Mouse (Mus musculus): ENCODE data around the gene Naa20. TPM values are rescaled to one million over a fixed set of nuclear protein-coding genes. Genes with fewer than 3 reads are reported as not detected.

Naa20 gene
- polyA plus RNA-seq, 1 experiment from 2014 or later = 164 TPM

DNA sequence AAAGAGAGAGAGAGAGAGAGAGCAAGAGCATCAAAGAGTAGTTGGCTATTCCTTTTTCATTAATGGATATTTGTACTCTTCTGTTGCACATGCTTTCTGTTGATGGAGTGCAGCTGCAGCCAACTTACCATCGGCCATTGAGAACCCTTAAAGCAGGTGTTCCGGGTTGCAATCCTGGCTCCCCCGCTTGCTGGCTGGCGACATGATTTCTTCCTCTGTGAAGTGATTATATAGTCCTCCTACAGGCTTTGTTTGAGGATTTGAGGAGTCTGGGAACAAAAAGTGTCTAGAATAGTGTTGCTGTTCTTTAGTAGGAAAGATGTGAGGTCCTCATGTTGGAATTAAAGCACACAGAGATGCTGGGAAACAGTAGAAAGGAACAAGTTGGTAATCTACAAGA lies 30.6 kb upstream of the Naa20 start:
- no peak for ATAC-seq (ENCODE audit: insufficient number of reproducible peaks, low FRiP score)
- Histone ChIP-seq H3K36me3 (peaks cover 31% of the 10 kb centered on the region), H3K4me2 (no peak overlapping the region), H3K27ac (ENCODE audit: poor library complexity, severe bottlenecking) (no peak overlapping the region), H3K4me3 (no peak overlapping the region), H3K27me3 (replicated peaks) (no peaks in the 10 kb centered on the region), H3K4me1 (replicated peaks) (peaks cover 7% of the 10 kb centered on the region; the same call in 1 of the 2 replicates), H3K9ac (no peak overlapping the region), H3K9me3 (replicated peaks) (peaks cover 3% of the 10 kb centered on the region; the same call in 1 of the 2 replicates)
- 82% methylated on average over 4 of the region's 4 CpGs for WGBS

DNA sequence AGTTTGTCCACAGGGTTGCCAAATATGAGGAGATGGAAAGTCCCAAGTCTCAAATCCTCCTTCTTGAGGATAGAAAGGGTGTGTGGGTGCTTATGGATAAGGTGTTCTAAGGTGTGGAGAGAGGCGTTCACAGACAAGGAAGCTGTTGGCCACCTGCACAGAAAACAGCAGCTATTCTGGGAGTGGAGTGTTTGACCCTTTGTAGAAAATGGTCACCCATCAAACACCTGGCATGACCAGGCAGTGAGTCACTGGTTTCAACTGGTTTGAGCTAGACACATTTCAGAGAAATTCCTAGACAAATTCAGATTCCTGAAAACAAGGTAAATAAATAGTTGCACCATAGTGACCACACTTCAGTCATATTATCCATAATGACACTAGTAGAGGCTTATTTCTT lies 29.8 kb upstream of the Naa20 start:
- peaks cover 3% of the 10 kb centered on the region; the same call in 1 of the 2 replicates for H3K9me3 ChIP-seq (replicated peaks)
- no peak overlapping the region for H3K27ac ChIP-seq (ENCODE audit: poor library complexity, severe bottlenecking)
- no peak for ATAC-seq (ENCODE audit: insufficient number of reproducible peaks, low FRiP score)
- 77% methylated on average over 1 of the region's 1 CpGs for WGBS
- H3K27me3 ChIP-seq (replicated peaks) = no peaks in the 10 kb centered on the region
- H3K9ac ChIP-seq = no peak overlapping the region
- H3K36me3 ChIP-seq = peaks cover 32% of the 10 kb centered on the region
- peaks cover 7% of the 10 kb centered on the region; the same call in 1 of the 2 replicates for H3K4me1 ChIP-seq (replicated peaks)
- no peak overlapping the region for H3K4me2 ChIP-seq
- no peak overlapping the region for H3K4me3 ChIP-seq

DNA sequence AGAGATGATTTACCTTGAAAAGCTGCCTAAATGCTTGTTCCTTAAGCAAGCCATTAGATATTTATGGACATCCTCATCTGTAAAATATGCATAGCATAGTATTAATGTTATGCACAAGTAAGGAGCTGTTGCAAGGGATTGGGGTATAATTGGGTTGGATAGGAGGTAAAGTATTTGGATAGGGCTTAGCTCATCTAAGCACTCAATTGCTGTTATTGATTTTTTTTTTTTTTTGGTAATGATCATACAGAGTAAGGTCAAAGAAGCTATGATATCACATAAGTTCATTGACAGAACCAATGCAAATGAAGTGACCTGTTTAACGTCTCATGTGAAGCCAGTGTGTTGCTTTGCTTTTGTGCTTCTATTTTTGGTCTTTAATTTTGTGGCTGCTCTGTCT lies 27.9 kb upstream of the Naa20 start:
- Histone ChIP-seq H3K27ac (ENCODE audit: poor library complexity, severe bottlenecking) (no peak overlapping the region), H3K4me3 (no peak overlapping the region), H3K36me3 (peaks cover 38% of the 10 kb centered on the region), H3K27me3 (replicated peaks) (no peaks in the 10 kb centered on the region), H3K4me1 (replicated peaks) (peaks cover 7% of the 10 kb centered on the region; the same call in 1 of the 2 replicates), H3K9ac (no peak overlapping the region), H3K9me3 (replicated peaks) (peaks cover 3% of the 10 kb centered on the region; the same call in 1 of the 2 replicates), H3K4me2 (no peak overlapping the region)
- 61% methylated on average over 1 of the region's 1 CpGs for WGBS
- no peak for ATAC-seq (ENCODE audit: insufficient number of reproducible peaks, low FRiP score)

DNA sequence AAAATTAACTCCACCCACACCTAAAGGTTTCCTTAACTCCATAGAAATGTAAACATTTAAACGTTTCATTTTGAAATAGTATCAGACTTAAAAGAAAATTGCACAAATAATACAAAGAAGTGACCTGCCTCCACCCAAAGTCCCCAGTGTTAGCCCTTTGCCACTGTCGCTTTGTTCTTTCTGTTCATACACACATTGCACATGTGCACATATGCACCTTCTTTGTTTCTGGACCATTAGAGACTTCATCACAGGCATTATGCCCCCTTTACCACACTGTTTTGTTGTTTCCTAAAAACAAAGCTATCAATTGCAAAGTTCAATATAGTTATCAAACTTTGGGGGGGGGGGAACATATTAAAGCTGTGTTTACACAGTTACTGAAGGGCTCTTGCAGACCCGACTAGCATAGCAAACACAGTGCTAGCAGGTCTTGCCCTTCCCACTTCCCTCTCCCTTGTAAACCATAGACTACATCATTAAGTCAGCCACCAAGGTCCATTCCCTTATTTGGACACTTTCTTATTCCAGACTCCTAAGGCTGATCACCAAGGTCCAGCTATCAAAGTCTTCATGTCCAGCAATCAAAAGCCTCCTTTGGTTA lies 26.9 kb upstream of the Naa20 start:
- 68% methylated on average over 3 of the region's 3 CpGs for WGBS
- peaks cover 39% of the 10 kb centered on the region for H3K36me3 ChIP-seq
- ATAC-seq (ENCODE audit: insufficient number of reproducible peaks, low FRiP score) = no peak

DNA sequence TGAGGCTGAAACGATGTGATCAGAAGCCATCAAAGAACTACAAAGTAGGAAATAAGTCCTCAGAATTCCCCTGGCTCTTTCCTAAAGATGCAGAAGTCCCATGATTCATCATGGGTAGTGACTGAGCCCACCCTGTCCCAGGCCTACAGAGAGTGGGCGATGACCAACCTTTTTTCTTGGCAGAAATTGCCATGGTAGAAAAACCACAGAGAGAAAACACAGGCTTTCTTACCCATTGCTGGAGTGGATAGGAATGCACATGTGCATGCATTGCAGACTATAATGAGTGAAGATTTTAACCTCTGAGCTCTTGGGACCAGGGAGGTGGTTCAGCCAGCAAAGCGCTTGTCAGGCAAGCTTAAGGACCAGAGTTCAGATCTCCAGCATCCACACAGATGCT lies 24.7 kb upstream of the Naa20 start:
- WGBS = 81% methylated on average over 3 of the region's 3 CpGs
- H3K9ac ChIP-seq = no peak overlapping the region
- no peak overlapping the region for H3K4me3 ChIP-seq
- no peak for ATAC-seq (ENCODE audit: insufficient number of reproducible peaks, low FRiP score)
- H3K36me3 ChIP-seq = peaks cover 46% of the 10 kb centered on the region
- H3K27ac ChIP-seq (ENCODE audit: poor library complexity, severe bottlenecking) = no peak overlapping the region
- H3K9me3 ChIP-seq (replicated peaks) = no peaks in the 10 kb centered on the region
- peaks cover 7% of the 10 kb centered on the region; the same call in 1 of the 2 replicates for H3K4me1 ChIP-seq (replicated peaks)
- no peak overlapping the region for H3K4me2 ChIP-seq
- H3K27me3 ChIP-seq (replicated peaks) = no peaks in the 10 kb centered on the region

More for the DNA sequence above, 26.9 kb upstream of the Naa20 start:
- H3K4me3 ChIP-seq = no peak overlapping the region
- H3K9ac ChIP-seq = no peak overlapping the region
- no peaks in the 10 kb centered on the region for H3K27me3 ChIP-seq (replicated peaks)
- no peak overlapping the region for H3K4me2 ChIP-seq
- H3K4me1 ChIP-seq (replicated peaks) = peaks cover 7% of the 10 kb centered on the region; the same call in 1 of the 2 replicates
- no peak overlapping the region for H3K27ac ChIP-seq (ENCODE audit: poor library complexity, severe bottlenecking)
- no peaks in the 10 kb centered on the region for H3K9me3 ChIP-seq (replicated peaks)

DNA sequence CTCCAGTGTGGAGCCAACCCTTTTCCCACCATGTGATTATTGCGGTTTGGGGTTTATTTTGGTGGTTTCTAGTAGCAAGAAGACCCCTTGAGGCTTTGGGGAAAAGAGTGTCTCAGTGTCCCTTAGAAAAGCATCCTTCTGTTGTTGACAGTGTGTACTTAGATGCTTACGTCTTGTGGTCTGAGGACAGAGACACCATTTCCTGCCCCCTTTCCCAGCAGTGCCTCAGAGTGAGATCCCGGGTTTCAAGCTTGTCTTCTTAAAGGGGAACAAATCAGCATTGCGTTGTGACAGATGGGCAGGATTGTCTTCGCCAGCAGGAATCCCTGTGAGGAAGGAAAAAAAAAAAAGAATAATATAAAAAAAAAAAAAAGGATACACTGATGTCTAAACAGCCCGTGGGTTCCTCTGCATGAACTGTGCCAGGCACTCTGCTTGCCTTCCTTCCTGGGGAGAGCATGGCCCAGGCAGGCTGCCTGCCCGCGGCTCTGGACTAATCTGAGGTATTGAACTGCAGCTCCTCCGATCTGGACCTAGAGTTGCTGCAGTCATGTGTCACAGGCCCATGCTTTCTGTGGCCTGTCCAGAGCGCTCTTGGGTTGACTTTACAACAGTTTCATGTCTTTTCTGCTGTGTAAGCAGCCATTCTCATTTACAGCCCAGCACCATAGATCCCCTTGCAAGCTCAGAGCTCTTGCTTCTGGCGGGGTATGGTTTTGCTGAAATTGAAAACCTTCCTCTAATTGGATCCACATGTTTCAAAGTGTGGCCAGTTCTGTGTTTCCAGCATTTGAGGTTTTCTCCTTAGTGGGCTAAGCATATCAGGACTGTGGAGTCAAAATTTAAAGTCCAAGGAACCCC lies 20.8 kb upstream of the Naa20 start:
- 65% methylated on average over 11 of the region's 11 CpGs for WGBS
- ATAC-seq (ENCODE audit: insufficient number of reproducible peaks, low FRiP score) = no peak
- Histone ChIP-seq H3K36me3 (peaks cover 60% of the 10 kb centered on the region), H3K9ac (no peak overlapping the region), H3K9me3 (replicated peaks) (no peaks in the 10 kb centered on the region), H3K4me1 (replicated peaks) (peaks cover 28% of the 10 kb centered on the region), H3K4me3 (no peak overlapping the region), H3K27me3 (replicated peaks) (no peaks in the 10 kb centered on the region), H3K27ac (ENCODE audit: poor library complexity, severe bottlenecking) (peak overlapping the region; percentile 19; the same call in 1 of the 2 replicates), H3K4me2 (no peak overlapping the region)

DNA sequence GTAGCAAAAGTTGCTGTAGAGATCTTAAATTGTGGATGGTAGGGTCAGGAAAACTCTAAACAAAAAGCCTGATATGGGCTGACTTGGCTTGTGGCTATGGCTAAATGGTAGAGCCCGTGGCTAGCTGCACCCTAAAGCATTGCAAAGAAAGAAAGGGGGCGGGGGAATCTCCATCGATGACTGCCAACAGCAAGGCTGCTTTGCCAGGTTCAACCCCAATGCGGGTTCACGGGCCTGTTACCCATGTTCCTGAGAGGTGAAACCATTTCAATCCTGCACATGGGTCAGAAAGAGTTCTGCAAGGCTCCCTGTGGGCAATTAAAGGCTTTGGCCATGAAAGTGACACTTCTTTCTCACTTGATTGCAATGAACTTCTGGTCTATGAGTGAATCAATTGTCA lies 20.0 kb upstream of the Naa20 start:
- Histone ChIP-seq H3K4me2 (no peak overlapping the region), H3K4me3 (no peak overlapping the region), H3K27ac (ENCODE audit: poor library complexity, severe bottlenecking) (no peak overlapping the region), H3K9ac (no peak overlapping the region), H3K4me1 (replicated peaks) (peaks cover 28% of the 10 kb centered on the region), H3K27me3 (replicated peaks) (no peaks in the 10 kb centered on the region), H3K36me3 (peaks cover 55% of the 10 kb centered on the region), H3K9me3 (replicated peaks) (no peaks in the 10 kb centered on the region)
- 84% methylated on average over 5 of the region's 5 CpGs for WGBS
- ATAC-seq (ENCODE audit: insufficient number of reproducible peaks, low FRiP score) = no peak

DNA sequence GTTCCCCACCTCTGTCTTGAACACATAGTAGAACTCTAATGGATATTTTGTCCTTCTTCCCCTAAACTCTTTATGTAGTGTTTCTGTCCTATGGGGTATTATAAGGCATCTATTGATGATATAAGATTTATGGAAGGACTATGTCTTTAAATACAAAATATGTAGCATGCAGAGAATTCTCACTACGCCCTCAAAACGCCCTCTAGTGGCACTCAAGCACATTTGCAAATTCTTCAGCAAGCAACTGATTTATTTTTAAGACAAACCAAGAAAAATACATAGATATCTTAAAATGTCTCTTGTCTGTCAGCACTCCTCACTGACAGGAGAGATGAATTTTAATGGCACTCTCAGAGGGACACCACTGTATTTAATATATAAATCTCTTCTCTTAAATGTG lies 19.5 kb upstream of the Naa20 start:
- Histone ChIP-seq H3K4me2 (no peak overlapping the region), H3K4me3 (no peak overlapping the region), H3K4me1 (replicated peaks) (peaks cover 31% of the 10 kb centered on the region), H3K27me3 (replicated peaks) (no peaks in the 10 kb centered on the region), H3K27ac (ENCODE audit: poor library complexity, severe bottlenecking) (no peak overlapping the region), H3K9me3 (replicated peaks) (no peaks in the 10 kb centered on the region), H3K9ac (no peak overlapping the region), H3K36me3 (peaks cover 51% of the 10 kb centered on the region)
- 23% methylated on average over 2 of the region's 2 CpGs for WGBS
- ATAC-seq (ENCODE audit: insufficient number of reproducible peaks, low FRiP score) = no peak

DNA sequence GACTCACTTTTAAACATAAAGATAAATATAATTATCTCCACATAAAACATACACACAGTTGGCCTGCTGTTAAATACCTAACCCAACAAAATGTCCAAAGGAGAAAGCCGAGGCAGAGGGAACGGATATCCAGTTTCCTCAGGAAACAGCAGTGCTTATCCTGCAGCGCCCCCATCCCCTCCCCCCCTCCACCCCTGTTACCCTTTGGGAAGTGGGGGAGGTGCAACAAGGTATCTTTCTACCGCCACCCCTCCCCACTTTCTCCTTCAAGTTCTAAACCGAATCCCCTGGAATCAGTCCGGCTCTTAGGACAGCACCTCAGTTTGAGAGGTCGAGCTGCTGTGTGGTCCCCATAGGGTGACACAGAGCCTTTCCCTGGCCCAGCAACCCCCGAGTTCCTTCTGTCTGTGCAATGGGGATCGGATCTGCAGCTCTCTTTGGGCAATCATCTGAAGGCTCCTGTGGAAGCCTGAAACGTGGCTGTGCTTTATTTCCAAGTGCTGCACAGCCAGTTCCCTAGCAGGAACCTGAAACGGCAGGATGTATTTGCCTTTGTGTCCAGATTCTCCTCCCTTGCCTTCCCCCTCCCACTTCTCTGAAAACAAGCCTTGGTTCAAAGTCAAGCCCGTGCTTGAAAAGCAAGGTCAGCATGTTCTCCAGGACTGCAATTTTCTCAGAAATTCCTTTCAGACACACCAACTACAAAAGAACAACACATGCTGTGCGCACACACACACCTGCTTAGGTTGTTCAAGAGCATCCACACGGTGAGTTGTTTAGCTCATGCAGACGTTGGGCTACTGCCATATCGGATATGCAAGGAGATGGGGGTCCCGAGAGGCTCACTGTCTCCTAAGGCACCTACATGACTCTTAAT lies 17.6 kb upstream of the Naa20 start:
- H3K4me3 ChIP-seq = no peak overlapping the region
- peaks cover 47% of the 10 kb centered on the region for H3K4me1 ChIP-seq (replicated peaks)
- no peak overlapping the region for H3K9ac ChIP-seq
- no peaks in the 10 kb centered on the region for H3K27me3 ChIP-seq (replicated peaks)
- no peak for ATAC-seq (ENCODE audit: insufficient number of reproducible peaks, low FRiP score)
- H3K9me3 ChIP-seq (replicated peaks) = no peaks in the 10 kb centered on the region
- 29% methylated on average over 17 of the region's 17 CpGs for WGBS
- peaks cover 33% of the 10 kb centered on the region for H3K36me3 ChIP-seq
- H3K27ac ChIP-seq (ENCODE audit: poor library complexity, severe bottlenecking) = peak overlapping the region; percentile 74
- H3K4me2 ChIP-seq = no peak overlapping the region

DNA sequence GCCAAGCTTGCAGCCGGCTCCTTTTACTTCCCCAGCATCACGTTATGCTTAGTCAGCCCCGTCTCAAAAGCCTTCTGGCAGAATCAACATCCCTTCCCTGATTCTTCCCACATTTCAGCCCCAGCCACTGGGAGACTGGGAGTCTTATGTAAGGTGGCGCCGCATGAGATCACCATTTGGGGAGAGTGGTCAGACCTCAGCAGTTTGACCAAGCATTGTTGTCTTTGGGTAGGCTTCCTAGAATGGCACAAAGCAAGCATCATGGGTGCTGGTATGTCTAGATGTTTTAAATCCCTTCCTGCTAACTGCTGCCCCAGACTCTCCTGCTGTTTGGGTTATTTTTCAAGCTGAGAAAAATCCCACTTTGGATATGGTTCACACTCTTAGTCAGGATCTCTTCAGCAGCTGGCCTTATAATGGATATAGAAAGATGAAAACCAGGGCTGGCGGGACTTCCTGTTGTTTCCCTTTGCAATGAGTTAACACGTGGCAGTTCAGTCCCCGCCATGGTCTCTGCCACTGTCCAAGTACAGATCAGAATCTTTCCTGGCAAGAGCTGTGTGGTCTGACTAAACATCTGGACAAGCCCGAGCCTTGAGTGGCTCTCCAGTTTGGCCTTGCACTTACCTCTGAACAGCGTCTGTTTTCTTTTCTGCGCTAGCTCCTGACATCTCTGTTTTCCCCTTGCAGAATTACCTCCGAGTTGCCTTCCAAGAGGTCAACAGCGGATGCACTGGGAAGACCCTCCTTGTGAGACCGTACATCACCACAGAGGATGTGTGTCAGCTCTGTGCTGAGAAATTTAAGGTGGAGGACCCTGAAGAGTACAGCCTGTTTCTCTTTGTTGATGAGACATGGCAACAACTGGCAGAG lies 16.8 kb upstream of the Naa20 start:
- no peaks in the 10 kb centered on the region for H3K9me3 ChIP-seq (replicated peaks)
- H3K9ac ChIP-seq = no peak overlapping the region
- 49% methylated on average over 14 of the region's 14 CpGs for WGBS
- peaks cover 51% of the 10 kb centered on the region for H3K4me1 ChIP-seq (replicated peaks)
- H3K36me3 ChIP-seq = peaks cover 25% of the 10 kb centered on the region
- H3K27ac ChIP-seq (ENCODE audit: poor library complexity, severe bottlenecking) = peak overlapping the region; percentile 74
- H3K27me3 ChIP-seq (replicated peaks) = no peaks in the 10 kb centered on the region
- H3K4me2 ChIP-seq = no peak overlapping the region
- ATAC-seq (ENCODE audit: insufficient number of reproducible peaks, low FRiP score) = no peak
- H3K4me3 ChIP-seq = no peak overlapping the region

Measured in heart, embryonic 12.5 days (tissue).